In the genomic region with DNA sequence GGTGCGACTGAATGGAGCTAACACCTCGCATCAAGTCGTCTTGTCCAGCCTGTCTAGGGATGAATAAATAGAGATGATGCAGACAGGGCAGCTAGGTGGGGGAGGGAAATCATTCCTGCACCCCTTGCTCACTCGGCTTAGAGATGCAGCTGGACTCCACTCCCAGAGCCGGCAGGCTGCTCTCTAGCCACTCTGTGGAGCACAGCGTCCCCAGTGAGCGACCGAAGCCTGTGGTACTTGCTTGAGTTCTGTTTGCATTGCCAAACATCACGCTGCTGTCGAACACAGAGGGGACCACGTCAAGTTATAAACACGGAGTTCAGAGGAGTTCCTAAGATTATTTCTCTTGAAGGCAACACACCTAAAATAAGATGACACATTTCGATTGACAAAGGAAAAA, we compare ENCODE assay signal across 13 mouse cellular contexts.
DNase-seq lines count a peak whose midpoint lies in the region; ATAC-seq and TF ChIP-seq lines count a peak whose summit lies in the region.
"Had no signal": no experiment of that assay in that cellular context is flagged by ENCODE, and none has a peak within 500 bp of the region (broad histone marks: within the 10 kb centered on the region; RNA-seq: fewer than 3 reads in every experiment).

No protein-coding gene starts in this region.

- no peaks in the 10 kb centered on the region for H3K9me3 ChIP-seq in kidney, postnatal 0 days (replicated peaks; ENCODE audit: low read length)
- no peaks in the 10 kb centered on the region for H3K9me3 ChIP-seq in limb, embryonic 12.5 days
- H3K9me3 ChIP-seq in midbrain, embryonic 16.5 days (replicated peaks; ENCODE audit: control insufficient read depth, low read length, poor library complexity, severe bottlenecking): no peaks in the 10 kb centered on the region

- no peaks in the 10 kb centered on the region for H3K27me3 ChIP-seq in kidney, postnatal 0 days (ENCODE audit: insufficient read depth, low read length)
- H3K27me3 ChIP-seq in limb, embryonic 12.5 days: no peaks in the 10 kb centered on the region
- no peaks in the 10 kb centered on the region for H3K27me3 ChIP-seq in midbrain, embryonic 16.5 days (ENCODE audit: control insufficient read depth, insufficient read depth, low read depth, low read length)

- TF ChIP-seq CTCF in kidney, postnatal 0 days (IDR thresholded peaks at IDR 0.05; ENCODE audit: low read depth): no peak

- H3K4me1 ChIP-seq in kidney, postnatal 0 days (replicated peaks; ENCODE audit: insufficient read depth, low read length): no peaks in the 10 kb centered on the region
- no peaks in the 10 kb centered on the region for H3K4me1 ChIP-seq in limb, embryonic 12.5 days (replicated peaks)
- no peaks in the 10 kb centered on the region for H3K4me1 ChIP-seq in midbrain, embryonic 16.5 days (ENCODE audit: control insufficient read depth, insufficient read depth, low read length)

- no peak overlapping the region for H3K9ac ChIP-seq in kidney, postnatal 0 days (ENCODE audit: low read depth, low read length)
- no peak overlapping the region for H3K9ac ChIP-seq in limb, embryonic 12.5 days (replicated peaks)
- no peak overlapping the region for H3K9ac ChIP-seq in midbrain, embryonic 16.5 days (ENCODE audit: low read depth, low read length)
- H3K9ac ChIP-seq: hindbrain, embryonic 14.5 days had no signal

- no peak overlapping the region for H3K4me3 ChIP-seq in kidney, postnatal 0 days (replicated peaks; ENCODE audit: low read depth, low read length)
- H3K4me3 ChIP-seq in limb, embryonic 12.5 days (replicated peaks): no peak overlapping the region
- no peak overlapping the region for H3K4me3 ChIP-seq in midbrain, embryonic 16.5 days (ENCODE audit: low read depth, low read length)

- DNase-seq in kidney, postnatal 0 days (ENCODE audit: low spot score): peak; percentile 2
- no peak for DNase-seq in kidney, postnatal 10 days
- peak; percentile 7 for DNase-seq in embryo, embryonic 10 days (ENCODE audit: low spot score)
- no peak for DNase-seq in thymus, postnatal 10 days (ENCODE audit: low spot score in 2 of 2)
- DNase-seq in ovary, postnatal 10 days (ENCODE audit: low spot score): no peak
- DNase-seq: adrenal gland, adult 2 months; cerebellum, adult 18-20 months; heart, postnatal 10 days; lung, postnatal 4 days had no signal

- 41% methylated on average over 13 of the region's 13 CpGs for WGBS in kidney, postnatal 0 days
- 39% methylated on average over 13 of the region's 13 CpGs for WGBS in limb, embryonic 12.5 days
- WGBS in midbrain, embryonic 16.5 days: 18% methylated on average over 13 of the region's 13 CpGs

- no peak overlapping the region for H3K27ac ChIP-seq in kidney, postnatal 0 days
- H3K27ac ChIP-seq in limb, embryonic 12.5 days: no peak overlapping the region
- H3K27ac ChIP-seq in midbrain, embryonic 16.5 days (ENCODE audit: low read length): no peak overlapping the region
- H3K27ac ChIP-seq: hindbrain, embryonic 14.5 days had no signal

- no peak for ATAC-seq in kidney, postnatal 0 days (replicated peaks; ENCODE audit: low FRiP score, low read depth)
- 0 out of 2 replicates have a peak, but pooled peaks have one; percentile 26 for ATAC-seq in limb, embryonic 12.5 days (ENCODE audit: insufficient number of reproducible peaks, insufficient read depth, low FRiP score, low TSS enrichment, low read depth)
- ATAC-seq in midbrain, embryonic 16.5 days: no peak
- ATAC-seq: intestine, embryonic 16.5 days had no signal

- H3K36me3 ChIP-seq in kidney, postnatal 0 days (ENCODE audit: insufficient read depth, low read length): no peaks in the 10 kb centered on the region
- H3K36me3 ChIP-seq in limb, embryonic 12.5 days: no peaks in the 10 kb centered on the region
- no peaks in the 10 kb centered on the region for H3K36me3 ChIP-seq in midbrain, embryonic 16.5 days (ENCODE audit: control insufficient read depth, insufficient read depth, low read length)

- no peak overlapping the region for H3K4me2 ChIP-seq in kidney, postnatal 0 days (ENCODE audit: low read length)
- no peak overlapping the region for H3K4me2 ChIP-seq in limb, embryonic 12.5 days
- H3K4me2 ChIP-seq in midbrain, embryonic 16.5 days (ENCODE audit: low read length): peak overlapping the region; percentile 29
- H3K4me2 ChIP-seq: hindbrain, embryonic 14.5 days had no signal

Comparison
In these comparisons a context has a peak if more than half of its experiments do, and no peak if none do; other contexts are left out.
1. DNase-seq: peak in kidney, postnatal 0 days (single experiment) and embryo, embryonic 10 days (single experiment); none in kidney, postnatal 10 days (single experiment), thymus, postnatal 10 days (0 of 2) and ovary, postnatal 10 days (single experiment).